ENCODE assay signal across 8 mouse cellular contexts in genomic region chr2:155826630-155827424, GRCm38 (mm10). TPM values are rescaled to one million over a fixed set of nuclear protein-coding genes. Genes with fewer than 3 reads are reported as not detected.
DNase-seq lines count a peak whose midpoint lies in the region; ATAC-seq and TF ChIP-seq lines count a peak whose summit lies in the region.

Gene Eif6, minus strand, starts transcription at chr2:155826925.

- no peaks in the 10 kb centered on the region for H3K27me3 ChIP-seq in C2C12 (ENCODE audit: control insufficient read depth, insufficient read depth, insufficient read length)
- no peaks in the 10 kb centered on the region for H3K27me3 ChIP-seq in embryonic facial prominence, embryonic 15.5 days
- H3K27me3 ChIP-seq in limb, embryonic 14.5 days (ENCODE audit: control insufficient read depth, insufficient read depth, low read length): no peaks in the 10 kb centered on the region
- no peaks in the 10 kb centered on the region for H3K27me3 ChIP-seq in midbrain, embryonic 16.5 days (ENCODE audit: control insufficient read depth, insufficient read depth, low read depth, low read length)
- H3K27me3 ChIP-seq in spleen, adult 2 months (ENCODE audit: control insufficient read depth, insufficient read depth, low read length): no peaks in the 10 kb centered on the region

- H3K79me3 ChIP-seq in C2C12 (ENCODE audit: low read depth): peaks cover 36% of the 10 kb centered on the region

- DNase-seq in heart, adult 9 months (ENCODE audit: low spot score in 2 of 2): peak; percentile 84 to 88
- peak; percentile 93 for DNase-seq in kidney, adult 9 months
- peak; percentile 96 for DNase-seq in limb, embryonic 14.5 days (ENCODE audit: low spot score)
- DNase-seq in spleen, adult 2 months (ENCODE audit: low read depth in 1 of 2, low spot score in 2 of 2): peak; percentile 57 to 83

- H3ac ChIP-seq in C2C12 (ENCODE audit: control insufficient read depth, insufficient read length, low read depth): peak within 1 kb of the TSS; percentile 95

- peaks cover 48% of the 10 kb centered on the region for H3K79me2 ChIP-seq in C2C12 (ENCODE audit: control insufficient read depth, insufficient read depth)

- peak within 1 kb of the TSS; percentile 68 for H3K27ac ChIP-seq in bone marrow macrophage, adult 2 months (ENCODE audit: insufficient read depth, low read depth, low read length)
- H3K27ac ChIP-seq in embryonic facial prominence, embryonic 15.5 days (replicated peaks): peak within 1 kb of the TSS; percentile 94
- H3K27ac ChIP-seq in limb, embryonic 14.5 days (replicated peaks; ENCODE audit: low read depth, low read length): peak within 1 kb of the TSS; percentile 50
- peak within 1 kb of the TSS; percentile 87 for H3K27ac ChIP-seq in midbrain, embryonic 16.5 days (ENCODE audit: low read length)
- H3K27ac ChIP-seq in spleen, adult 2 months (ENCODE audit: insufficient read depth, low read length): peak within 1 kb of the TSS; percentile 81

- peak; percentile 91 for ATAC-seq in embryonic facial prominence, embryonic 15.5 days (ENCODE audit: insufficient number of reproducible peaks, low FRiP score, low TSS enrichment, low read depth)
- ATAC-seq in limb, embryonic 14.5 days (ENCODE audit: low FRiP score, low read depth): peak; percentile 94
- peak; percentile 94 for ATAC-seq in midbrain, embryonic 16.5 days

- TF ChIP-seq CTCF in C2C12 (IDR thresholded peaks at IDR 0.05; ENCODE audit: control insufficient read depth, insufficient read depth, insufficient read length): no peak
- TF ChIP-seq CTCF in bone marrow macrophage, adult 2 months (IDR thresholded peaks at IDR 0.05; ENCODE audit: low read depth, low read length): no peak
- no peak for TF ChIP-seq CTCF in spleen, adult 2 months (IDR thresholded peaks at IDR 0.05; ENCODE audit: extremely low read depth, insufficient read depth, insufficient read length, insufficient replicate concordance)

- peak within 1 kb of the TSS; percentile 82 for H3K4me2 ChIP-seq in embryonic facial prominence, embryonic 15.5 days (replicated peaks)
- H3K4me2 ChIP-seq in limb, embryonic 14.5 days (replicated peaks; ENCODE audit: low read depth, low read length, severe bottlenecking): peak within 1 kb of the TSS; percentile 83
- H3K4me2 ChIP-seq in midbrain, embryonic 16.5 days (ENCODE audit: low read length): peak within 1 kb of the TSS; percentile 82

- H3K9me3 ChIP-seq in embryonic facial prominence, embryonic 15.5 days (replicated peaks): no peaks in the 10 kb centered on the region
- H3K9me3 ChIP-seq in limb, embryonic 14.5 days (ENCODE audit: control insufficient read depth, low read length): no peaks in the 10 kb centered on the region
- no peaks in the 10 kb centered on the region for H3K9me3 ChIP-seq in midbrain, embryonic 16.5 days (replicated peaks; ENCODE audit: control insufficient read depth, low read length, poor library complexity, severe bottlenecking)

- peak within 1 kb of the TSS; percentile 87 for H3K9ac ChIP-seq in embryonic facial prominence, embryonic 15.5 days
- H3K9ac ChIP-seq in limb, embryonic 14.5 days (ENCODE audit: low read depth, low read length, severe bottlenecking): peak within 1 kb of the TSS; percentile 74
- peak within 1 kb of the TSS; percentile 66 for H3K9ac ChIP-seq in midbrain, embryonic 16.5 days (ENCODE audit: low read depth, low read length)

- H3K4me1 ChIP-seq in bone marrow macrophage, adult 2 months (ENCODE audit: control insufficient read depth, insufficient read depth, low read length): peaks cover 10% of the 10 kb centered on the region
- H3K4me1 ChIP-seq in embryonic facial prominence, embryonic 15.5 days: peaks cover 18% of the 10 kb centered on the region
- peaks cover 13% of the 10 kb centered on the region for H3K4me1 ChIP-seq in limb, embryonic 14.5 days (ENCODE audit: control insufficient read depth, insufficient read depth, low read length)
- H3K4me1 ChIP-seq in midbrain, embryonic 16.5 days (ENCODE audit: control insufficient read depth, insufficient read depth, low read length): peaks cover 22% of the 10 kb centered on the region
- no peaks in the 10 kb centered on the region; the same call in 1 of the 2 replicates for H3K4me1 ChIP-seq in spleen, adult 2 months (ENCODE audit: control insufficient read depth, insufficient read depth, insufficient read length)

- H3K36me3 ChIP-seq in C2C12 (ENCODE audit: control insufficient read depth, insufficient read depth): peaks cover 37% of the 10 kb centered on the region
- peaks cover 23% of the 10 kb centered on the region for H3K36me3 ChIP-seq in embryonic facial prominence, embryonic 15.5 days
- H3K36me3 ChIP-seq in limb, embryonic 14.5 days (ENCODE audit: control insufficient read depth, insufficient read depth, low read length): peaks cover 24% of the 10 kb centered on the region
- H3K36me3 ChIP-seq in midbrain, embryonic 16.5 days (ENCODE audit: control insufficient read depth, insufficient read depth, low read length): peaks cover 9% of the 10 kb centered on the region; the same call in 1 of the 2 replicates
- H3K36me3 ChIP-seq in spleen, adult 2 months (ENCODE audit: control insufficient read depth, insufficient read depth, low read length): peaks cover 13% of the 10 kb centered on the region

- TF ChIP-seq POLR2A in bone marrow macrophage, adult 2 months (IDR thresholded peaks at IDR 0.05; ENCODE audit: borderline replicate concordance, low read depth, low read length): no peak
- no peak; the same call in 1 of the 2 replicates for TF ChIP-seq POLR2A in limb, embryonic 14.5 days (IDR thresholded peaks at IDR 0.05; ENCODE audit: borderline replicate concordance, extremely low read depth, insufficient read depth, insufficient read length)
- peak; percentile 66 for TF ChIP-seq POLR2A in spleen, adult 2 months (IDR thresholded peaks at IDR 0.05; ENCODE audit: low read depth, low read length)

- H3K4me3 ChIP-seq in C2C12 (ENCODE audit: insufficient read depth, poor library complexity, severe bottlenecking): peak within 1 kb of the TSS; percentile 99
- H3K4me3 ChIP-seq in bone marrow macrophage, adult 2 months (ENCODE audit: insufficient read depth, low read length): peak within 1 kb of the TSS; percentile 85
- H3K4me3 ChIP-seq in embryonic facial prominence, embryonic 15.5 days (replicated peaks): peak within 1 kb of the TSS; percentile 85
- peak within 1 kb of the TSS; percentile 76 for H3K4me3 ChIP-seq in limb, embryonic 14.5 days (replicated peaks; ENCODE audit: low read length)
- peak within 1 kb of the TSS; percentile 94 for H3K4me3 ChIP-seq in midbrain, embryonic 16.5 days (ENCODE audit: low read depth, low read length)
- peak within 1 kb of the TSS; percentile 100 for H3K4me3 ChIP-seq in spleen, adult 2 months (ENCODE audit: extremely low read depth, insufficient read depth, insufficient read length)

- WGBS in embryonic facial prominence, embryonic 15.5 days: 2% methylated on average over 27 of the region's 27 CpGs
- 3% methylated on average over 27 of the region's 27 CpGs for WGBS in limb, embryonic 14.5 days
- WGBS in midbrain, embryonic 16.5 days: 2% methylated on average over 27 of the region's 27 CpGs
- 2% methylated on average over 27 of the region's 27 CpGs for WGBS in spleen, adult 2 months

TF ChIP-seq in C2C12, 6 proteins besides CTCF, POLR2A, EP300 and RAD21:
- peak; percentile 44 for TF ChIP-seq USF1 (IDR thresholded peaks at IDR 0.05; ENCODE audit: low read depth)
- TF ChIP-seq MYOD1 (IDR thresholded peaks at IDR 0.05; ENCODE audit: control insufficient read depth, insufficient read length, low read depth): no peak

RNA-seq across cellular contexts. Expression of gene Eif6, which starts in this region (rescaled TPM):
- 340 TPM for polyA plus RNA-seq in C2C12 (2012; fragmentation: generic; extraction: Trizol)
- 89.5 and 91.7 TPM in 2 replicates for polyA plus RNA-seq in bone marrow macrophage, adult 2 months (2012; ENCODE audit: insufficient read depth, insufficient read length, missing spikeins)
- polyA plus RNA-seq in embryonic facial prominence, embryonic 15.5 days (2015; fragmentation: Nextera tagmentation; extraction: Ambion mirVana): 205 and 214 TPM in 2 replicates
- 95.8 and 98.7 TPM in 2 replicates for polyA plus RNA-seq in limb, embryonic 14.5 days (2012; rRNA removed)
- polyA plus RNA-seq in limb, embryonic 14.5 days (2014; fragmentation: Nextera tagmentation; extraction: Ambion mirVana): 170 and 174 TPM in 2 replicates
- 134 and 136 TPM in 2 replicates for polyA plus RNA-seq in midbrain, embryonic 16.5 days (2015; fragmentation: Nextera tagmentation; extraction: Ambion mirVana)
- polyA plus RNA-seq in spleen, adult 2 months (2012; rRNA removed): 77.0 and 90.7 TPM in 2 replicates

Comparison
In these comparisons a context has a peak if more than half of its experiments do, and no peak if none do; other contexts are left out.
1. Peak in every context shown above with its lines: DNase-seq, ATAC-seq, H3K4me3 ChIP-seq and H3K27ac ChIP-seq.